Mouse (Mus musculus) liver, embryonic 16.5 days (tissue): ENCODE results near the gene Creg2. TPM values are rescaled to one million over a fixed set of nuclear protein-coding genes. Genes with fewer than 3 reads are reported as not detected.
"Not testable (repeated sequence)": the region's sequence is repeated elsewhere in the genome, so short reads cannot be mapped to it uniquely, and the experiment has no call there.

Source experiments
- ATAC-seq: fragments of 200-750 bp; cut with Nextera tagmentation; 2 replicates; pipeline ENCODE4 v1.8.0; 2017; ENCODE audit warnings: low read depth, mild to moderate bottlenecking, moderate number of reproducible peaks, moderate library complexity
- H3K27ac ChIP-seq: fragments of 300-500 bp; sonication (generic); 2 replicates; pipeline ENCODE4 v1.5.1; 2014; ENCODE audit warnings: mild to moderate bottlenecking, low read length
- H3K27me3 ChIP-seq: fragments of 300-500 bp; sonication (generic); 2 replicates; pipeline ENCODE4 v1.6.1; 2014; ENCODE audit warnings: low read depth, low read length, mixed read lengths; ENCODE audit not compliant: control insufficient read depth, insufficient read depth
- H3K36me3 ChIP-seq: fragments of 300-500 bp; sonication (generic); 2 replicates; pipeline ENCODE4 v1.6.1; 2014; ENCODE audit warnings: mild to moderate bottlenecking; ENCODE audit not compliant: control insufficient read depth, insufficient read depth
- H3K4me1 ChIP-seq: fragments of 300-500 bp; sonication (generic); 2 replicates; pipeline ENCODE4 v1.6.1; 2014; ENCODE audit warnings: low read depth, low read length, mixed read lengths; ENCODE audit not compliant: control insufficient read depth
- H3K4me2 ChIP-seq: fragments of 300-500 bp; sonication (generic); 2 replicates; pipeline ENCODE4 v1.6.1; 2014; ENCODE audit warnings: low read depth, low read length, mixed read lengths
- H3K4me3 ChIP-seq: fragments of 300-500 bp; sonication (generic); 2 replicates; pipeline ENCODE4 v1.5.1; 2014; ENCODE audit warnings: low read depth, mild to moderate bottlenecking, low read length
- H3K9ac ChIP-seq: fragments of 300-500 bp; sonication (generic); 2 replicates; pipeline ENCODE4 v1.6.1; 2014; ENCODE audit warnings: low read depth, low read length
- H3K9me3 ChIP-seq: fragments of 300-500 bp; sonication (generic); replicated peaks from 2 replicates; pipeline ENCODE4 v1.6.1; 2016; ENCODE audit warnings: low read length; ENCODE audit not compliant: control insufficient read depth
- WGBS: fragments of 180-500 bp; shearing (Covaris S2); extraction: QIAGEN DNeasy Blood & Tissue Kit; methylation state at CpG from one replicate; pipeline ENCODE4 v1.1.7; 2014; ENCODE audit not compliant: insufficient replicate concordance; 5-methylcytosine and 5-hydroxymethylcytosine counted together
- polyA plus RNA-seq: library from polyadenylated mRNA; unstranded; fragments of >200 nt; fragmentation: Nextera tagmentation; extraction: Ambion mirVana; gene quantifications from 2 replicates; pipeline ENCODE4 v1.2.1, GENCODE M21; 2015

Gene Creg2
- polyA plus RNA-seq, 1 experiment from 2014 or later: not detected

GRCm38 (mm10) chr1:39597135-39597534 lies 54.1 kb downstream of the Creg2 start:
- H3K4me2 ChIP-seq, H3K36me3 ChIP-seq, H3K9me3 ChIP-seq, H3K9ac ChIP-seq, ATAC-seq, H3K4me3 ChIP-seq, H3K4me1 ChIP-seq, H3K27me3 ChIP-seq, H3K27ac ChIP-seq: not testable (repeated sequence)
- 75% methylated on average over 9 of the region's 9 CpGs for WGBS

GRCm38 (mm10) chr1:39593836-39594235 lies 57.4 kb downstream of the Creg2 start:
- no peaks in the 10 kb centered on the region; the same call in 1 of the 2 replicates for H3K4me1 ChIP-seq
- H3K27ac ChIP-seq: no peak overlapping the region
- H3K9me3 ChIP-seq: no peaks in the 10 kb centered on the region
- 64% methylated on average over 10 of the region's 10 CpGs for WGBS
- H3K36me3 ChIP-seq: no peaks in the 10 kb centered on the region
- ATAC-seq: no peak
- no peak overlapping the region for H3K9ac ChIP-seq
- no peaks in the 10 kb centered on the region for H3K27me3 ChIP-seq
- H3K4me2 ChIP-seq: no peak overlapping the region
- no peak overlapping the region for H3K4me3 ChIP-seq

GRCm38 (mm10) chr1:39592090-39592489 lies 59.2 kb downstream of the Creg2 start:
- Histone ChIP-seq H3K9ac (no peak overlapping the region), H3K27ac (no peak overlapping the region; the same call in 1 of the 2 replicates), H3K27me3 (no peaks in the 10 kb centered on the region), H3K4me3 (no peak overlapping the region), H3K9me3 (no peaks in the 10 kb centered on the region), H3K4me2 (no peak overlapping the region), H3K4me1 (no peaks in the 10 kb centered on the region; the same call in 1 of the 2 replicates), H3K36me3 (no peaks in the 10 kb centered on the region)
- 47% methylated on average over 4 of the region's 4 CpGs for WGBS
- ATAC-seq: peak; percentile 88

GRCm38 (mm10) chr1:39591557-39591956 lies 59.7 kb downstream of the Creg2 start:
- not testable (repeated sequence) for H3K4me2 ChIP-seq, H3K4me1 ChIP-seq, H3K36me3 ChIP-seq, H3K9me3 ChIP-seq, H3K27me3 ChIP-seq, H3K9ac ChIP-seq, H3K4me3 ChIP-seq
- 0 out of 2 replicates have a peak overlapping the region, but pooled peaks have one; percentile 30 for H3K27ac ChIP-seq
- peak; percentile 51; the same call in 1 of the 2 replicates for ATAC-seq
- WGBS: 46% methylated on average over 1 of the region's 1 CpGs

- Histone ChIP-seq H3K9ac (no peak overlapping the region), H3K4me3 (no peak overlapping the region), H3K27ac (no peak overlapping the region), H3K9me3 (no peaks in the 10 kb centered on the region), H3K4me1 (no peaks in the 10 kb centered on the region; the same call in 1 of the 2 replicates), H3K4me2 (no peak overlapping the region), H3K36me3 (no peaks in the 10 kb centered on the region), H3K27me3 (no peaks in the 10 kb centered on the region)
- no peak for ATAC-seq
- WGBS: 42% methylated on average over 5 of the region's 5 CpGs
Measured at GRCm38 (mm10) chr1:39590193-39590592, 61.1 kb downstream of the Creg2 start.

GRCm38 (mm10) chr1:39585416-39585815 lies 65.9 kb downstream of the Creg2 start:
- no peaks in the 10 kb centered on the region for H3K36me3 ChIP-seq
- H3K4me2 ChIP-seq: no peak overlapping the region
- H3K9me3 ChIP-seq: no peaks in the 10 kb centered on the region
- no peak overlapping the region for H3K4me3 ChIP-seq
- WGBS: 49% methylated on average over 9 of the region's 9 CpGs
- no peak for ATAC-seq
- no peaks in the 10 kb centered on the region for H3K4me1 ChIP-seq
- no peak overlapping the region for H3K27ac ChIP-seq
- H3K9ac ChIP-seq: no peak overlapping the region
- H3K27me3 ChIP-seq: no peaks in the 10 kb centered on the region; the same call in 1 of the 2 replicates

- 63% methylated on average over 9 of the region's 9 CpGs for WGBS
- H3K4me3 ChIP-seq: no peak overlapping the region
- no peak for ATAC-seq
- H3K36me3 ChIP-seq: no peaks in the 10 kb centered on the region
- H3K4me2 ChIP-seq: no peak overlapping the region
- no peak overlapping the region for H3K27ac ChIP-seq
- H3K9ac ChIP-seq: no peak overlapping the region
- no peaks in the 10 kb centered on the region for H3K9me3 ChIP-seq
- H3K27me3 ChIP-seq: no peaks in the 10 kb centered on the region; the same call in 1 of the 2 replicates
- peaks cover 3% of the 10 kb centered on the region; the same call in 1 of the 2 replicates for H3K4me1 ChIP-seq
Measured at GRCm38 (mm10) chr1:39583173-39583572, 68.1 kb downstream of the Creg2 start.

- Histone ChIP-seq H3K27ac (no peak overlapping the region), H3K4me1 (peaks cover 9% of the 10 kb centered on the region; the same call in 1 of the 2 replicates), H3K4me3 (no peak overlapping the region), H3K27me3 (no peaks in the 10 kb centered on the region; the same call in 1 of the 2 replicates), H3K4me2 (no peak overlapping the region), H3K9me3 (no peaks in the 10 kb centered on the region), H3K9ac (no peak overlapping the region), H3K36me3 (no peaks in the 10 kb centered on the region)
- 30% methylated on average over 2 of the region's 3 CpGs for WGBS
- ATAC-seq: no peak
Measured at GRCm38 (mm10) chr1:39581215-39581614, 70.1 kb downstream of the Creg2 start.

GRCm38 (mm10) chr1:39579139-39579538 lies 72.1 kb downstream of the Creg2 start:
- Histone ChIP-seq H3K9me3 (no peaks in the 10 kb centered on the region), H3K27me3 (no peaks in the 10 kb centered on the region; the same call in 1 of the 2 replicates), H3K36me3 (no peaks in the 10 kb centered on the region), H3K4me1 (peaks cover 21% of the 10 kb centered on the region), H3K27ac (peak overlapping the region; percentile 23; the same call in 1 of the 2 replicates), H3K9ac (no peak overlapping the region), H3K4me2 (no peak overlapping the region), H3K4me3 (no peak overlapping the region)
- WGBS: 25% methylated on average over 6 of the region's 6 CpGs
- ATAC-seq: no peak
